8 mouse cellular contexts compared by ENCODE assay signal in genomic region chr2:169621201-169621710, GRCm38 (mm10). TPM values are rescaled to one million over a fixed set of nuclear protein-coding genes. Genes with fewer than 3 reads are reported as not detected.
DNase-seq lines count a peak whose midpoint lies in the region; ATAC-seq lines count a peak whose summit lies in the region.

No protein-coding gene starts in this region.

- no peaks in the 10 kb centered on the region for H3K9me3 ChIP-seq in lung, embryonic 16.5 days (ENCODE audit: control insufficient read depth, low read length)
- no peaks in the 10 kb centered on the region for H3K9me3 ChIP-seq in midbrain, embryonic 14.5 days (ENCODE audit: control insufficient read depth, low read length)

- H3K9ac ChIP-seq in lung, embryonic 16.5 days (ENCODE audit: low read length): peak overlapping the region; percentile 15; the same call in 1 of the 2 replicates
- H3K9ac ChIP-seq in midbrain, embryonic 14.5 days (replicated peaks; ENCODE audit: low read length): no peak overlapping the region

- no peaks in the 10 kb centered on the region for H3K36me3 ChIP-seq in lung, embryonic 16.5 days (ENCODE audit: control insufficient read depth, insufficient read depth, low read length)
- H3K36me3 ChIP-seq in midbrain, embryonic 14.5 days (ENCODE audit: control insufficient read depth, insufficient read depth, low read length): no peaks in the 10 kb centered on the region

- DNase-seq in CD4-positive, CD25-positive, alpha-beta regulatory T cell, adult 2 months (ENCODE audit: low read depth, low spot score): peak; percentile 17
- DNase-seq in lung, adult 18-20 months: no peak
- peak; percentile 23 to 33 for DNase-seq in kidney, adult 8-10 months
- peak; percentile 75 for DNase-seq in midbrain, embryonic 14.5 days
- no peak for DNase-seq in urinary bladder, adult 2 months (ENCODE audit: low spot score)

- H3K4me3 ChIP-seq in lung, embryonic 16.5 days (ENCODE audit: low read length): 0 out of 2 replicates have a peak overlapping the region, but pooled peaks have one; percentile 15
- no peak overlapping the region for H3K4me3 ChIP-seq in midbrain, embryonic 14.5 days (replicated peaks; ENCODE audit: low read depth, low read length)

- 20% methylated on average over 15 of the region's 15 CpGs for WGBS in lung, embryonic 16.5 days
- WGBS in midbrain, embryonic 14.5 days: 54% methylated on average over 15 of the region's 15 CpGs

- peak overlapping the region; percentile 51 for H3K4me2 ChIP-seq in lung, embryonic 16.5 days (ENCODE audit: low read depth, low read length)
- H3K4me2 ChIP-seq in midbrain, embryonic 14.5 days (ENCODE audit: low read length): no peak overlapping the region

- no peak for ATAC-seq in CD4-positive, CD25-positive, alpha-beta regulatory T cell, adult 4 months
- peak; percentile 80 for ATAC-seq in lung, embryonic 16.5 days (ENCODE audit: low read depth)
- no peak for ATAC-seq in midbrain, embryonic 14.5 days (ENCODE audit: low FRiP score, low TSS enrichment)
- no peak for ATAC-seq in cerebellum, adult (ENCODE audit: insufficient number of reproducible peaks, low FRiP score, low TSS enrichment)

- peaks cover 3% of the 10 kb centered on the region; the same call in 1 of the 2 replicates for H3K4me1 ChIP-seq in lung, embryonic 16.5 days (replicated peaks; ENCODE audit: control insufficient read depth, insufficient read depth, low read length)
- no peaks in the 10 kb centered on the region for H3K4me1 ChIP-seq in midbrain, embryonic 14.5 days (ENCODE audit: control insufficient read depth, insufficient read depth, low read length)

- no peaks in the 10 kb centered on the region for H3K27me3 ChIP-seq in lung, embryonic 16.5 days (ENCODE audit: control insufficient read depth, insufficient read depth, low read depth, low read length)
- H3K27me3 ChIP-seq in midbrain, embryonic 14.5 days (ENCODE audit: control insufficient read depth, insufficient read depth, low read length): no peaks in the 10 kb centered on the region

- no peak overlapping the region for H3K27ac ChIP-seq in lung, embryonic 16.5 days (ENCODE audit: low read length)
- H3K27ac ChIP-seq in midbrain, embryonic 14.5 days (replicated peaks; ENCODE audit: low read depth, low read length): no peak overlapping the region

RNA-seq across cellular contexts. Expression of gene Tshz2, which starts 11.6 kb away (rescaled TPM):
- under 1 TPM in 1 of 2 experiments, not detected in 1; 0.83 TPM for polyA plus RNA-seq in CD4-positive, CD25-positive, alpha-beta regulatory T cell, adult 4 months (2017; shearing (Covaris generic))
- 6.7 and 7.2 TPM in 2 replicates for polyA plus RNA-seq in lung, embryonic 16.5 days (2015; fragmentation: Nextera tagmentation; extraction: Ambion mirVana)
- polyA plus RNA-seq in midbrain, embryonic 14.5 days (2014; fragmentation: Nextera tagmentation; extraction: Ambion mirVana): 13.0 and 13.3 TPM in 2 replicates
- 42.1 and 60.0 TPM in 2 replicates for polyA plus RNA-seq in urinary bladder, adult 2 months (2012; rRNA removed)

RNA-seq across cellular contexts. Expression of gene Gm11011, which starts 33.7 kb away (rescaled TPM):
- polyA plus RNA-seq in CD4-positive, CD25-positive, alpha-beta regulatory T cell, adult 4 months (2017; shearing (Covaris generic)): not detected
- polyA plus RNA-seq in lung, embryonic 16.5 days (2015; fragmentation: Nextera tagmentation; extraction: Ambion mirVana): not detected in 2 replicates
- not detected in 2 replicates for polyA plus RNA-seq in midbrain, embryonic 14.5 days (2014; fragmentation: Nextera tagmentation; extraction: Ambion mirVana)
- polyA plus RNA-seq in urinary bladder, adult 2 months (2012; rRNA removed): not detected in 2 replicates

Comparison
In these comparisons a context has a peak if more than half of its experiments do, and no peak if none do; other contexts are left out.
1. DNase-seq: peak in CD4-positive, CD25-positive, alpha-beta regulatory T cell, adult 2 months (single experiment), kidney, adult 8-10 months (2 of 2) and midbrain, embryonic 14.5 days (single experiment); none in lung, adult 18-20 months (0 of 2) and urinary bladder, adult 2 months (single experiment).